Mouse (Mus musculus) thymus, postnatal 0 days (tissue): ENCODE results near the gene Rras. TPM values are rescaled to one million over a fixed set of nuclear protein-coding genes. Genes with fewer than 3 reads are reported as not detected.
A peak's percentile ranks its signal among the peaks of the same experiment; 100 is the strongest.

Experiments used
- DNase-seq: peaks from one replicate; pipeline ENCODE4 v3.0.0-alpha.2; 2015; ENCODE audit warnings: low spot score
- polyA plus RNA-seq: library from polyadenylated mRNA; unstranded; fragments of >200 nt; fragmentation: Nextera tagmentation; extraction: Ambion mirVana; gene quantifications from 2 replicates; pipeline ENCODE4 v1.2.1, GENCODE M21; 2015

Gene Rras
- polyA plus RNA-seq, 1 experiment from 2014 or later = 37.0 TPM

DNA sequence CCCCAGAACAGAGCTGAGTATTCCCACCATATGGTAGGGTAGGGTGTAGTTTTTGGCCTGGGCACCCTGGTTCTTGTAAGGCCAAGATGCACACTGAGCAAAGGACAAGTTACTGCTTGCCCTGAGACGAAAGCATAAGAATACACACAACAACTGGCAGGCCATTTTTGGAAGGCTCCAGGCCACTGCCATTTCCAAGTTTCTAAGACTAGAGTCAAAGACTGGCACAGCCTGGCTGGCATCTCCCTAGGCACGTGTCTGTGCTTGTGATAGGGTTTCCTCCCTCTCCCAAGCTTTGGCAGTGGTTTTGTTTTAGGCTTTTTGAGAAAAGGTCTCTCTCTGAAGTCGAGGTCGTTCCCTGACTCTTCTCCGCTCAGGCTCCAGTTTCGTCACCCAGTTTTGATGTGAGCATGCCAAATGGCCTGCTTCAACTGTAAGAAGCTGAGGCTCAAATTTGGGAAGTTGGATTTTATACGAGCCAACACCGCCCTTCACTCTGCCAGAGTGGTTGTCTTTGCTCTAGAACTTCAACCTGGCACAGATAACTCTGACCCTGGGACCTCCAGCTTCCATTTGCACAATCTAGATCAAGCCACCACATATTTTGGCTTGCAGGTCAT lies 8.0 kb downstream of the Rras start:
- no peak for DNase-seq

DNA sequence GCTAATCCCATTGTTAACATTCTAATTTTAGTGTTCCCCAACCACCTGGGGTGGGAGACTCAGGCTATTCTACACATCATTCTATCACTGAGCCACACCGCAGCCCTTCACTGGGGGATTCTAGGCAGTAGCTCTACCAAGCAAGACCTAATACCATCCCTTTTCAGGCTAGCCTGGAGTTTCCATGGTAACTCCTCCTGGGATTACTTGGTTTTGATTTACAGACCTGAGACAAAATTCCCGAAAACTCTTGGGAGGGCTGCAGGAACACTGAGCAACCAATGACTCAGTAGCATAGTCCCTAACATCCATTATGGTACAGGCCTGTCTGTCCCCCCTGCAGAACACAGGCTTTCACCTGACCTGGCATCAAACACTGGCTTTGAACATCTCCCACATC lies 8.5 kb downstream of the Rras start:
- no peak for DNase-seq

DNA sequence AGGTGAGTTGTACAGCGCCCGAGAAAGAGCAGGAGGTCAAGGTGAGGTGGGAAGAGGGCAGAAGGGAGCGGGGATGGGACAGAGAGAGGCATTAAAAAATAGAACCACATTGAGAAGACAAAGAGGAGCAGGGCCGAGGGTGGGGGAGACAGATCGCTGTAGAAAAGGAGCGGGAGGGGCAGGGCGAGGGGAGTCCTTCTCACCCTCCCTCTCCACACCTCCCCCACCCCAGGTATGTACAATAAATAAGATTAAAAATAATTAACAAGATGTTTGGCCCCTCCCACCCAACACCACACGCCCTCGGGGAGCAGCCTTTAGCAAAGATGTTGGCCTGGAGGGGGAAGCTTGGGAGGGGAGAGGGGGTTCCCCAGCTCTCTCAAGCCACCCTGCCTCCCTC lies 10.0 kb downstream of the Rras start:
- no peak for DNase-seq

DNA sequence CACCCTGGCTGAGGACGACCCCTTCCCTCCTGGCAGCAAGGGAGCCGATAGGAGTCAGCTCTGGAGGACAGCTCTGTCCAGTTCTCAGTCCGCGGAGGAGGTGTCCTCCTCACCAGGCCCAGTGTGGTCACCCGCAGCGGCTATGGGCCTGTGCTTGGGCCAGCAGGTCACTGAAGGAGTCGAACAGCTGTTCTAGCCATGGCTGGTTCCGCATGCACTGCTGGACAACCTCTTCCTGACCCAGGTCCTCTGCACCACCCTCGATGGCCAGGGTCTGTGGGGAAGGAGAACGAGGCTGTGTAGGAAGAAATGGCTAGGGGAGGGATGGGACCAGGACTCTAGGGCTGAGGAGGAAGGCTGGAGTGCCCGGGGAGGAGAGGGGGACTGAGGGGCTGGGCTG lies 10.6 kb downstream of the Rras start:
- DNase-seq = no peak

DNA sequence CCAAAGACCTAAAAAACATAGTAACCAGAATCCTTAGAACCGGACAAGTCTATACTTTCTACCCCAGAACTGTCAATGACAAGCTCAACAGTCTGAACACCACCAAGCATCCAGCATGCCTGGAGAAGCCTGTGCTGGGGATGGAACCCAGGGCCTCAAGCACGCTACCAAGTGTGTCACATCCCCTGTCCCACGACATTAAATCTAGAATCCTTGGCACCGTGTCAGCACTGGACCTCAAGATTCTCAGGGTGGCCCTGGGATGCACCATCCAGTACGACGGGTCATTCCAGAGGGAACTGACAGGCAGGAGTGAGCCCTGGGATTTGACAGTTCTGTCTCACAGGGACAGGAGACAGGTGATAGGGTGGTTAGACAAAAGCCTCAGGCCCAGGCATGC lies 12.2 kb downstream of the Rras start:
- DNase-seq = no peak

DNA sequence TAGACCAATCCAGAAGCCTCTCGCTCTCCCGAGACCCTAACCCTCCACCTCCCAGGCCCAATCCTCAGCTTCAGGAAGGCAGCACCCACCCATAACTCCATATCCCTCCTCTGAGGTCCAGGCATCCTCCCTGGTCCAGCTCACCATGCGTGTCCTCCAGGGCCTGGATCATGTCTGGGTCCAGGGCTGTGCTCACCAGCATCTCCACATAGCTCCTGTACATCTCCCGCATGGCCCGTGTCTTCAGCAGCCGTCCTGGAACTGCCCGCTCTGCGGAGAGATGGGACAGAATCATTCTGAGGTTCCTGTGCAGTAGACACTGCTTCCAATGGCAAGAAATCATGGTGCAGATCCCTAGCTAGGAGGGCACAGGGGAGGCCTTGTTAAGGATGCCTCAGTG lies 13.1 kb downstream of the Rras start:
- DNase-seq = no peak

DNA sequence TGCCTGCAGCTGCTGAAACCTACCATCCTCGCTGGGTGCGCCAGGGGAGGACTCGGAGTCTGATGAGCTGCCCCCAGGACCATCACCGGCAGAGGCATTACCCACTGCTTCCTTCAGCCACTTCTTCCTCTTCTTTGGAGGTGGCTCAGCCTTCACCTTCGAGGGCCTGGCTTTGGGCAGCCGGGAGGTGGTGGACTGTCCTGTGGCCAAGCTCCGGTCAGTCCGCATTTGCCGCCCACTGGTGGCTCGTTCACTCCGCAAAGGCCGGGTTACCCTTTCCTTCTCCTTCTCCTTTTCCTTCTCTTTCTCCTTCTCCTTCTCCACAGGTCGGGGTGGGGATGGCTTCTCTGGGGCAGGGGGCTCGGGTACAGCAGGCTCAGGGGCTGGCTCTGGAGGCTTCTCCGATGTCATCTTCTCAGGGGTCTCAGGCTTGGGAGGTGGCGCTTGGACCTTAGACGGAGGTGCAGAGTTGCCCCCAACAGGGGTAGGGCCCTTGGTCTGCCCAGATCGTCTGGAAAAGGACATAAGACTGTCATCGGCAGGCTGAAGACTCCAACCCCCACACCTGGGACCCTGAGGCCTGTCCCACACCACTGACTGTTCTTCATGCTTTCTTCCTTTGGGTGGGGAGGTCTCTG lies 16.1 kb downstream of the Rras start:
- DNase-seq = no peak

DNA sequence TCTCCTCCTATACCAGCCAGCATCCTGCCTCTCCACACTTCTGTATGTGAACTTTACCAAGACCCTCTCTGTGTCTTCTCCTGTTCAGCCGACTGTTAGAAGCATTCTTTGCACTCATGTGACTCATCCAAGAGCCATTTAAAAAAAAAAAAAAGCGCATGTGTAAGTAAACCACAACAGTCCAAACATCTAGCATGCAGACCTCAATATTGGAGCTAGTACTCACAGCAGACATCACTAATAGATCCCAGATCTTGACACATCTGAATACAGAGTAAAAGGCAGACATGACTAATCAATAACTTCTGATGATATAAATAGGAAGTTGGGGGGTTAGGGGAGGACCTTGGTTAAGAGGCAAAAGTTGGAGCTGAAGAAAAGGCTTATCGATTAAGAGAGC lies 17.9 kb downstream of the Rras start:
- DNase-seq = no peak

DNA sequence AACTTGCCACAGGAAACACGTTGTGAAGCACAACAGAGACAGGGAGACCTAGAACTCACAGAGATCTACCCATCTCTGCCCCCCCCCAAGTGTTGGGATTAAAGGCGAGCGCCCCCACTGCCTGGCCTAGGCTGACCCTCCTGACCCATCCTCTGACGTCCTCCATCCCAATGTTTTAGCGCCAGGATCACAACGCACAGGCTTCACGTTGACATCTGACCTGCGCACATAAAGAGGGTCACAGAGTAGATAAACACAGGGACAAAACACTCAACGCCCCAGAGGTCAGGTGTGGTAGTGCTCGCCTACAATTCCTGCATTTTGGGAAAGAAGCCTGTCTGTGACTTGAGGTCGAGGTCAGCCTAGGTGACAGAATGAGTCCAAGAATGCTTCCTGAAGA lies 18.9 kb downstream of the Rras start:
- no peak for DNase-seq

DNA sequence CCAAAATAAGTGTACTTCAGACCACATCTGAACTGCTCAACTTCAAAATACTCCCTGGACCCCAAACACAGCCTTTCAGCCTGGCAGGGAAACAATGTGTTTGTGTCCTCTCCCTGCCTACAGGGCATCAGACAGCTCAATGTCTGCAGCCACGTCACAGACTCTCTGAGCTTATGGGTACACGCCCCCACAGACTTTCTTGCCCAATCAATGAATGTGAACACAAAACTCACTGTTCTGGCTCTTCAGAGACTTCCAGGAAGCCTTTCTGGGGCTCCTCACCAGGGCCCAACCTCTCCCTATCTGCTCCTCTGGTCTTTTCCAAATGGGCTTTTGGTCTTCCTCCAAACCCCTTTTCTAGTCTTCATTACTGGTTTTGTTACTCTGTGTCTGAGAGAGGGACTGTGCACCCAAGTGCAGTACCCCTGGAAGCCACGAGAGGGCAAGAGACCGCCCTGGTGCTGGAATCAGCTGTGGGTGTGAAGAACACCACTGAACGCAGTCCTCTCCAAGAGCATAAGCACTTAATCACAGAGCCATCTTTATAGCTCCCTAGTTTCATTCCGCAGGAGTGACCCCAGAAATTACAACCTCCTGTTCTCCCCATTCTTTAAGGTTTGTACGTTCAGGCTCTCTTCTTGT lies 20.1 kb downstream of the Rras start:
- DNase-seq = peak; percentile 69

DNA sequence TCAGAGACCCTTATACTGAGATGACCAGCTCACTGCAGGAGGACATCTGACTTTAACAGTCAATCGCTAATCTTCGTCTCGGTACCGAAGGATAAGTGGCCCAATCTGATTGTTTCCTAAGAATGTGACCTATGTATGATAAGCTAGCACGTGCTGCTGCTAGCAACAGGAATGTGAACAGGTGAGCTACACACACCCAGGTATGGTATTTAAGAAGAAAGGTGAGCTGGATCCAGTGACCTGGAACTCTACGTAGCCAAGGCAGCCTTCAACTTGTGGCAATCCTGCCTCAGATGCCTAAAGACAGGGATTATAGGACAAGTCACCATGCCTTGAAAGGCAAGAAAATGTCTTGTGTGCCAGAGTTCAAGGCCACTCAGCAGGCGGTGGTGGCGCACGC lies 20.6 kb downstream of the Rras start:
- DNase-seq = no peak

DNA sequence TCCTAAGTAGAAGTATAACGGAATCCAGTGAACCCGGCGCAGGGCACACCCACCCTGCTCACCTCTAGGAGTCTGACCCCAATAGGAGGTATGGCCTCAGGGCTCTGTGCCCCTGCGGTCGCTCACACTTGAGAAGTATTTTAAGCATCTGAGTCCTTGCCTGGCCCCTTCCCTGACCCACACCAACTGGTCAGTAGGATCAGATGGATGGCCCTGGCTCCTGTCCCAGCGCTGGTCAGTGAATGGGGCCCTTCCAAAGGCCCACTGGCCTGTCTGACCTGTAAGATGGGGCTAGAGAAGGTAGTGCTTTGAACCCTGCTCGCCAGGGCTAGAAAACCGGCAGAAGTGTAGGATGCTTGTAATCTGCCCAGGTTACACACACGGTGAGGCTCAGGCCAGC lies 23.1 kb downstream of the Rras start:
- no peak for DNase-seq

DNA sequence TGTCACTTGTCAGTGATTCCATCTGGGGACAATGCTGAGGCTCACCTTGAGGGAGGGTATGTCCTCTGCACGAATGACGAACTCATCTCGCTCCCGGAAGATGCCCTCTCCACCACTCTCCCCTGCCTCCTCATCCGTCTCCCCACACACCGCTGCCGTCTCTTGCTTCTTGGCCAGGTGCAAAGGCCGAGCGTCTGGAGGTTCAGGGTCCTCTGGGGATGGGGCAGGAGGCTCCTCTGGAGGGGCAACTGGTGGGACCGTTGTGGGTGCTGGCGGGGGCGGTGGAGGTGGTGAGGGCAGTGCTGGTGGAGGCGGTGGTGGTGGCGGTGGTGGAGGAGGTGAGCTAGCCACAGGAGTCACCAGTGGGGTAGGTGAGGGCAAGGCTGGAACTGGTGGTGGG lies 25.5 kb downstream of the Rras start:
- DNase-seq = no peak

DNA sequence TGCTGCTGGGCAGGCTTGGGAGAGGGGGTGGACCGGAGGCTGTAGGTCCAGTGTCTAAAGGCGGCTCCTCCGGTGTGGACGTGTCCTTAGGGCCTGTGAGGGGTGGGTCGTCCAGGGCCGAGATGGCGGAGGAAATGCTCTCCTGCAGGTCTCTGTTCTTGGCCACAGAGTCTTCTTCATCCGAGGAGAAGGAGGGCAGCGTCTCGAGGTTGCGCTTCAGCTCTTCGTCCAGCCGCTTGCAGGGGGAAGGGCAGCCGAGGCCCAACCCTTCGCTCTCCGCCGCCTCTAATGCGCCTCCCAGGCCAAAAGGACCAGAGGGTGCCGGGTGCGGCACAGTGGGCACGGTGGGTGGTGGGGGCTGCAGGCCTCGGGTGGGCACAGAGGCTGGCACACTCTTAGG lies 28.0 kb downstream of the Rras start:
- no peak for DNase-seq

DNA sequence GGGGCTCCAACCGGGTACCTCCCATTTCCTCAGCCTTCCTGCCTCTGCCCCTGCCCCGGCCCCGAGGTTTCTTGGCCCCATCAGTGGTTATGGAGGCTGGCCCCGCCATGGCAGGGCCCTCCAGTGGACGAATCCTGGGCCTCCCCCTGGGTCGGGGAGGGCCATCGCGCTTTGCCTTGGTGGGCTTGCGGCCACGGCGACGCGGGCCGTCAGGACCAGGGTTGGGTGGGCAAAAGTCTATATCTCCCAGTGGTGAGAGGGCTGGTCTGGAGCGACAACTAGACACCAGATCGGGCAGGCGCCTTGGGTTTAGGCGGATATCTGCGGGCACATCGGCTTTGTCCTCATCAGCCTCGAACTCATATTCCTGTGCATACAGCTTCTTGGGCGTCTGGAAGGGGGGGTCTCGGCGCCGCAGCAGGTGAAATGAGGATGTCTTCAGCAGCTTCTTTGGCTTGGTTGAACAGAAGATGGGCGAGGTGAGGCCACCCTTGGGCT lies 29.1 kb downstream of the Rras start:
- no peak for DNase-seq

DNA sequence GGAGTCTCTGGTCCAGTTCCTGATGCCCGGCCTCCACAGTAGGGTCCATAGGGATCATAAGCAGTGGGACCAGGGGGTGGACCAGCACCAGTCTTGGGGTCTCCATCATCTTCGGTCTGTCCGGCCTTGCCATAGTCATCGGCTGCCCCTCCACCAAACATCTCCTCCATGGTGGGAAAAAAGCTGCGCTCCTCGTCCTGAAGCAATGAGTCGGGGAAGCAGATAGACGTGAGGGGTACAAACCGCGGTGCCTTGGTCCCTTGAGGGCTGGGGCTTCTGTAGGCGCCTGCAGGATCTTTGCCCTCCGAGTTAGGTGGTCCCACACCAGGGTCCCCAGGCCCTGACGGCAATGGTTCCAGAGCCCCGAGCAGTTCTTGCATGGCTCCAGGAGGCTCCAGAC lies 29.7 kb downstream of the Rras start:
- no peak for DNase-seq

DNA sequence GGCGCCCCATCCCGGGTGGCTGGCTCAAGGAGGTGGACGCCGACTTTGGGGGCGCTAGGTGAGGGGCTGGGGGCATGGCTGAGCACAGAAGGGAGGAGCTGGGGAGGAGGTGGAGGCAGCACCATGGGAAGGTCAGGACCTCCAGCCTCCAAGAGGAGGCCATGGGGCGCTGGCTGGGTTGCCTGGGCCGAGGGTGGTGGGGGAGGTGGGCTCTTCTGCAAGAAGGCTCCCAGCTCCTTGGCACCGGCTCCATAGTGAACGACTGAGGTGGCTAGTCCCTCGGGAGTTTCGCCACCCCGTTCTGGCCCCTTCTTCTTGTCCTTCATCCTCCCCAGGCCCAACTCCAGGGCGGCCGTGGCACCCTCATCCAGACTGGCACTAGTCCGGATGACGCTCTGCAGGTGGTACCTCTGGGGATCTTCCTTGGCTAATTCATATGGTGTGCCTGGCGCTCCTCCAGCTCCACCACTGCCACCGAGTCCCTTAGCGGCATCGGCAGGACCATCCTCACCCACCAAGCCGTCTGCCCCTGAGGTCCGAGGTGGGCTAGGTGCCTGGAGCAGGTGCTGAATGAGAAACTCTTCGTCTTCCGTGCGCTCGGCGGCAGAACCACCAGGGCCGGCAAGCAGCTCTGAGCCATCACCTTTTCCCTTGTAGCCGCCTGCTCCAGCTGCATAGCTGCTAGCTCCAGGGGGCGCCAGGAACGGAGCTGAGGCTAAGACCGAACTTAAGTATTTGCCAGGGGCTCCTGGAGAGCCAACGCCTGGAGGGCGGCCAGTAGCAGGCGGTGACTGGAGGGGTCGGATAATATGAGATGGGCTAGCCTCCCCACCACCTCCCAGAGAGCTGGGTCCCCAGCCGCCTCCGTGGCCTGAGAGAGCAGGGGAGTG lies 30.5 kb downstream of the Rras start:
- no peak for DNase-seq

DNA sequence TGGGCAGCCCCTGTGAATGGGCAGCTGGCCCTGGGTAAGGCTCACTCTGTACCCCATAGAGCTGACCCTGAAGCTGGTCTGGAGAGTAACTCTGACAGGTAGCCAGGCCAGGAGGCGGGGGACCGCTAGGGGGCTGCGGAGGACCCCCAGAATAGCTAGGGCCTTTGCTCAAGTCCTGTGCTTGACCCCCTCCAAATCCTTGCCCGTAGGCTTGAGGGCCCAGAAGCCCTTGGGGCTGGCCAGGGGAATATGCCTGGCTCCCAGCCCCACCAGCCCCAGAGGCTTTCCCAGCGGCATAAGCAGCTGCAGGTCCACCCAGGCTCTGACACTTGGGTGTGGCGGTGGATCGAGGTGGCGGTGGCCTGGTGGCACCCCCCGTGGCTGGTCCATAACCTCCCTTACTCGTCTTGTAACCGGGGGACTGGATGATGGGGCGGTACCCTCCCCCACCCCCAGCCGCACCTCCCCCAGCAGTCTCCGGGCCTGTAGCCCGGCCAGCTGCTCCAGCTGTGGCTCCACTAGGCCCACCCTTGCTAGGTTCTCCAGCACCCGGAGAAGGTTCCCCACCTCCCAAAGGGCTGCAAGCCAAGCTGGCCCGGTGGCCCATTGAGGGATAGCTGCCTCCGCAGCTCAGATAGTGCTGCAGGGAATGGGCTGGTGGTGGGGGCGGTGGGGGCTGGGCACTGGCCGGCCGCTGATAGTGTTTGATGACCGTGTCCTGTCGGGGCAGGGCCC lies 31.3 kb downstream of the Rras start:
- DNase-seq = no peak

DNA sequence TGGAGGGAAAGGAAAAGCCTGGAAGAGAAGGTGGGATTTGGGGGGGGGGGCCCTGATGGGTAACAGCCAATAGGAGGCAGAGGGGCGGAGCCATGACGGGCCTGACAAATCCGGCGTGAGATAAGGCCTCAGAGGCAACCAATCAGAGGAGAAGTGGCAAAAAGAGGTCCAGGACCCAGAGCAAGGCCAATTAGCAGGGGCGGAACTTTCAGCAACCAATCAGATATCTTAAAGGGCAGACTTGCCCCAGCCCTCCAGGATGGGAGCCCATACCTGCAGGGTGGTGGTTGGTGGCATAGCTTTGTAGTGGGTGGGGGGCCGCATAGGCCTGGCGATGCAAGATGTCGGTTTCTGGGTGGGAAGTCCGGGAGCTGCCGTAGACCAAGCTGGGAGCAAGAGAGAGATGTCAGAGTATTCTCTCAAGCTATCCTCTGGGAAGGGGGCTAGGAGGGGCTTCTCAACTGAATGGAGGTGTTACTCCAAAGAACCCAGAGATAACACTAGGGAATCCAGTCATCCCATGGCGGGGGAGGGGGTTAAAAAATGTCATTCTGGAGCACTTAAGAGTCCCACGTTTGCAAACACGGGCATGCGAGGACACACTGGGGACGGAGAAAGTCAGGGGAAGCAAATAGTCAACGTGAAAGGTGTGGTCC lies 33.3 kb downstream of the Rras start:
- DNase-seq = peak; percentile 67

DNA sequence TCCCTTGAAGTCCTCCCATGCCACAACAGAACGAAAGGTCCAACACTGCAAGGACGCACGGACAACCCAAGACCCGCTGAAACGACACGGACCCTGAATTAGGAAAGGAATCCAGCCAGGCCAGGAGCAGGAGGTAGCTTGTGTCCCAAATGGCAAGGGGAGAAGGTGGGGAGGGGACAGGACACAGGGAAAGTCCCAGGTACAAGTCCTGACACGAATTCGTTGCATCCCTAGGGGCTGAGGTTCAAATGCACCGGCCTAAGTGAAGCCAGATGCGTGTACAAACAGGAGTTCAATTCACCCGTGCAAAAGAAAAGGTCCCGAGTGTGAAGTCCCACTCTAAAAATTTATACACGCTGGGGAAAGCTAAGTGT lies 33.8 kb downstream of the Rras start:
- DNase-seq = no peak
